Mouse (Mus musculus): ENCODE measurements around the gene Nub1. TPM values are rescaled to one million over a fixed set of nuclear protein-coding genes. Genes with fewer than 3 reads are reported as not detected.
A peak's percentile ranks its signal among the peaks of the same experiment; 100 is the strongest.

Nub1 gene
- polyA plus RNA-seq, 1 experiment from 2014 or later = 29.5 TPM

- under 1% methylated on average over 15 of the region's 15 CpGs for WGBS
- Histone ChIP-seq H3K27ac (replicated peaks) (peak overlapping the region; percentile 97), H3K4me3 (peak overlapping the region; percentile 73), H3K36me3 (replicated peaks) (peaks cover 17% of the 10 kb centered on the region), H3K27me3 (replicated peaks; ENCODE audit: low read depth, poor library complexity, severe bottlenecking) (peaks cover 33% of the 10 kb centered on the region), H3K4me1 (peaks cover 70% of the 10 kb centered on the region), H3K9me3 (no peaks in the 10 kb centered on the region)
- DNase-seq (ENCODE audit: low spot score) = peak; percentile 89
These were observed 45.7 kb downstream of the Nub1 start for GRCm38 (mm10) chr5:24730986-24731385.

- Histone ChIP-seq H3K27me3 (replicated peaks; ENCODE audit: low read depth, poor library complexity, severe bottlenecking) (peaks cover 33% of the 10 kb centered on the region), H3K4me1 (peaks cover 64% of the 10 kb centered on the region), H3K27ac (replicated peaks) (peak overlapping the region; percentile 97), H3K36me3 (replicated peaks) (peaks cover 4% of the 10 kb centered on the region; the same call in 1 of the 2 replicates), H3K9me3 (no peaks in the 10 kb centered on the region), H3K4me3 (peak overlapping the region; percentile 33; the same call in 1 of the 2 replicates)
- 1% methylated on average over 8 of the region's 8 CpGs for WGBS
- peak; percentile 90 for DNase-seq (ENCODE audit: low spot score)
These were observed 47.8 kb downstream of the Nub1 start for GRCm38 (mm10) chr5:24733134-24733533.

GRCm38 (mm10) chr5:24733771-24734426 lies 48.6 kb downstream of the Nub1 start:
- Histone ChIP-seq H3K4me3 (no peak overlapping the region), H3K27ac (replicated peaks) (peak overlapping the region; percentile 97), H3K9me3 (no peaks in the 10 kb centered on the region), H3K36me3 (replicated peaks) (no peaks in the 10 kb centered on the region; the same call in 1 of the 2 replicates), H3K27me3 (replicated peaks; ENCODE audit: low read depth, poor library complexity, severe bottlenecking) (peaks cover 33% of the 10 kb centered on the region), H3K4me1 (peaks cover 58% of the 10 kb centered on the region)
- 62% methylated on average over 7 of the region's 7 CpGs for WGBS
- no peak for DNase-seq (ENCODE audit: low spot score)

- peaks cover 44% of the 10 kb centered on the region for H3K4me1 ChIP-seq
- 96% methylated on average over 10 of the region's 10 CpGs for WGBS
- no peak for DNase-seq (ENCODE audit: low spot score)
These were observed 52.3 kb downstream of the Nub1 start for GRCm38 (mm10) chr5:24737595-24737994.

GRCm38 (mm10) chr5:24738517-24738916 lies 53.2 kb downstream of the Nub1 start:
- WGBS = 89% methylated on average over 1 of the region's 1 CpGs
- H3K4me3 ChIP-seq = no peak overlapping the region
- DNase-seq (ENCODE audit: low spot score) = no peak

More at GRCm38 (mm10) chr5:24737595-24737994, 52.3 kb downstream of the Nub1 start:
- H3K4me3 ChIP-seq = no peak overlapping the region
- H3K9me3 ChIP-seq = no peaks in the 10 kb centered on the region
- H3K27me3 ChIP-seq (replicated peaks; ENCODE audit: low read depth, poor library complexity, severe bottlenecking) = no peaks in the 10 kb centered on the region
- H3K27ac ChIP-seq (replicated peaks) = no peak overlapping the region
- H3K36me3 ChIP-seq (replicated peaks) = no peaks in the 10 kb centered on the region; the same call in 1 of the 2 replicates

GRCm38 (mm10) chr5:24739141-24739753 lies 53.9 kb downstream of the Nub1 start:
- WGBS = 64% methylated on average over 15 of the region's 15 CpGs
- no peaks in the 10 kb centered on the region for H3K27me3 ChIP-seq (replicated peaks; ENCODE audit: low read depth, poor library complexity, severe bottlenecking)
- H3K9me3 ChIP-seq = no peaks in the 10 kb centered on the region
- DNase-seq (ENCODE audit: low spot score) = no peak
- H3K27ac ChIP-seq (replicated peaks) = peak overlapping the region; percentile 67
- H3K4me3 ChIP-seq = no peak overlapping the region
- peaks cover 28% of the 10 kb centered on the region for H3K4me1 ChIP-seq
- H3K36me3 ChIP-seq (replicated peaks) = no peaks in the 10 kb centered on the region; the same call in 1 of the 2 replicates

More at GRCm38 (mm10) chr5:24738517-24738916, 53.2 kb downstream of the Nub1 start:
- Histone ChIP-seq H3K27me3 (replicated peaks; ENCODE audit: low read depth, poor library complexity, severe bottlenecking) (no peaks in the 10 kb centered on the region), H3K36me3 (replicated peaks) (no peaks in the 10 kb centered on the region; the same call in 1 of the 2 replicates), H3K9me3 (no peaks in the 10 kb centered on the region), H3K27ac (replicated peaks) (no peak overlapping the region), H3K4me1 (peaks cover 35% of the 10 kb centered on the region)

GRCm38 (mm10) chr5:24741172-24741885 lies 56.0 kb downstream of the Nub1 start:
- Histone ChIP-seq H3K36me3 (replicated peaks) (no peaks in the 10 kb centered on the region; the same call in 1 of the 2 replicates), H3K9me3 (no peaks in the 10 kb centered on the region), H3K27me3 (replicated peaks; ENCODE audit: low read depth, poor library complexity, severe bottlenecking) (no peaks in the 10 kb centered on the region), H3K27ac (replicated peaks) (peak overlapping the region; percentile 68), H3K4me1 (peaks cover 22% of the 10 kb centered on the region), H3K4me3 (no peak overlapping the region)
- 57% methylated on average over 15 of the region's 15 CpGs for WGBS
- DNase-seq (ENCODE audit: low spot score) = peak; percentile 65

- H3K36me3 ChIP-seq (replicated peaks) = no peaks in the 10 kb centered on the region
- no peak overlapping the region for H3K4me3 ChIP-seq
- no peak overlapping the region for H3K27ac ChIP-seq (replicated peaks)
- H3K9me3 ChIP-seq = no peaks in the 10 kb centered on the region
- WGBS = 91% methylated on average over 10 of the region's 10 CpGs
- H3K27me3 ChIP-seq (replicated peaks; ENCODE audit: low read depth, poor library complexity, severe bottlenecking) = no peaks in the 10 kb centered on the region
- H3K4me1 ChIP-seq = peaks cover 39% of the 10 kb centered on the region
- DNase-seq (ENCODE audit: low spot score) = no peak
These were observed 58.6 kb downstream of the Nub1 start for GRCm38 (mm10) chr5:24743956-24744355.

GRCm38 (mm10) chr5:24747533-24747932 lies 62.2 kb downstream of the Nub1 start:
- DNase-seq (ENCODE audit: low spot score) = no peak
- no peaks in the 10 kb centered on the region for H3K27me3 ChIP-seq (replicated peaks; ENCODE audit: low read depth, poor library complexity, severe bottlenecking)
- H3K27ac ChIP-seq (replicated peaks) = peak overlapping the region; percentile 69
- 11% methylated on average over 6 of the region's 6 CpGs for WGBS
- H3K36me3 ChIP-seq (replicated peaks) = no peaks in the 10 kb centered on the region
- peak overlapping the region; percentile 21; the same call in 1 of the 2 replicates for H3K4me3 ChIP-seq
- H3K9me3 ChIP-seq = no peaks in the 10 kb centered on the region
- H3K4me1 ChIP-seq = peaks cover 48% of the 10 kb centered on the region

GRCm38 (mm10) chr5:24749731-24750130 lies 64.4 kb downstream of the Nub1 start:
- peaks cover 68% of the 10 kb centered on the region for H3K4me1 ChIP-seq
- no peak for DNase-seq (ENCODE audit: low spot score)
- no peaks in the 10 kb centered on the region for H3K27me3 ChIP-seq (replicated peaks; ENCODE audit: low read depth, poor library complexity, severe bottlenecking)
- H3K4me3 ChIP-seq = peak overlapping the region; percentile 66
- H3K9me3 ChIP-seq = no peaks in the 10 kb centered on the region
- H3K27ac ChIP-seq (replicated peaks) = peak overlapping the region; percentile 93
- WGBS = 49% methylated on average over 5 of the region's 5 CpGs
- H3K36me3 ChIP-seq (replicated peaks) = no peaks in the 10 kb centered on the region

GRCm38 (mm10) chr5:24750321-24751304 lies 65.3 kb downstream of the Nub1 start:
- under 1% methylated on average over 59 of the region's 59 CpGs for WGBS

More at GRCm38 (mm10) chr5:24750321-24751304, 65.3 kb downstream of the Nub1 start:
- no peaks in the 10 kb centered on the region for H3K36me3 ChIP-seq (replicated peaks)
- peak overlapping the region; percentile 66 for H3K4me3 ChIP-seq
- peak; percentile 97 for DNase-seq (ENCODE audit: low spot score)
- peak overlapping the region; percentile 93 for H3K27ac ChIP-seq (replicated peaks)
- no peaks in the 10 kb centered on the region for H3K27me3 ChIP-seq (replicated peaks; ENCODE audit: low read depth, poor library complexity, severe bottlenecking)
- peaks cover 77% of the 10 kb centered on the region for H3K4me1 ChIP-seq
- H3K9me3 ChIP-seq = no peaks in the 10 kb centered on the region
